Mouse (Mus musculus): Measurements from ENCODE around the gene Mfn2.
"Not testable (repeated sequence)": the region's sequence is repeated elsewhere in the genome, so short reads cannot be mapped to it uniquely, and the experiment has no call there.

The Mfn2 gene

GRCm38 (mm10) chr4:147867563-147868449 is 36.7 kb downstream of the Mfn2 start:
- no peak for DNase-seq (ENCODE audit: low spot score)

- not testable (repeated sequence) for DNase-seq (ENCODE audit: low spot score)
Measured at GRCm38 (mm10) chr4:147866793-147867192, 37.7 kb downstream of the Mfn2 start.

- DNase-seq (ENCODE audit: low spot score): no peak
Measured at GRCm38 (mm10) chr4:147866056-147866455, 38.4 kb downstream of the Mfn2 start.

- no peak for DNase-seq (ENCODE audit: low spot score)
Measured at GRCm38 (mm10) chr4:147865651-147866050, 38.9 kb downstream of the Mfn2 start.

GRCm38 (mm10) chr4:147862051-147862450 is 42.5 kb downstream of the Mfn2 start:
- no peak for DNase-seq (ENCODE audit: low spot score)

- DNase-seq (ENCODE audit: low spot score): no peak
Measured at GRCm38 (mm10) chr4:147850776-147851175, 53.7 kb downstream of the Mfn2 start.

- DNase-seq (ENCODE audit: low spot score): no peak
Measured at GRCm38 (mm10) chr4:147848584-147848991, 55.9 kb downstream of the Mfn2 start.

- peak; percentile 43 for DNase-seq (ENCODE audit: low spot score)
Measured at GRCm38 (mm10) chr4:147847614-147848583, 56.6 kb downstream of the Mfn2 start, which contains the start of gene Zfp933. Zfp933 (minus strand) TSS chr4:147848366.

- DNase-seq (ENCODE audit: low spot score): no peak
Measured at GRCm38 (mm10) chr4:147842871-147843270, 61.6 kb downstream of the Mfn2 start.

GRCm38 (mm10) chr4:147839282-147839681 is 65.2 kb downstream of the Mfn2 start:
- DNase-seq (ENCODE audit: low spot score): peak; percentile 42

- no peak for DNase-seq (ENCODE audit: low spot score)
Measured at GRCm38 (mm10) chr4:147824389-147824788, 80.1 kb downstream of the Mfn2 start.
